Comparison of ENCODE assay signal across 14 mouse cellular contexts in genomic region chr3:101749031-101749632, GRCm38 (mm10).
DNase-seq lines count a peak whose midpoint lies in the region; ATAC-seq lines count a peak whose summit lies in the region.
"Had no signal": no experiment of that assay in that cellular context is flagged by ENCODE, and none has a peak within 500 bp of the region (broad histone marks: within the 10 kb centered on the region; RNA-seq: fewer than 3 reads in every experiment).

No protein-coding gene starts in this region.

- H3K27ac ChIP-seq in hindbrain, embryonic 14.5 days, result no peak overlapping the region
- H3K27ac ChIP-seq in hindbrain, embryonic 10.5 days, result no peak overlapping the region
- H3K27ac ChIP-seq in neural tube, embryonic 13.5 days (replicated peaks), result no peak overlapping the region
- H3K27ac ChIP-seq: embryonic facial prominence, embryonic 13.5 days; layer of hippocampus, adult 2 months; macrophage had no signal

- DNase-seq in hindbrain, embryonic 14.5 days (ENCODE audit: low spot score), result no peak
- DNase-seq in hindbrain, embryonic 10.5 days (ENCODE audit: low spot score), result no peak
- no peak for DNase-seq in neural tube, embryonic 10.5 days (ENCODE audit: extremely low spot score, low spot score)
- peak; percentile 57 for DNase-seq in right cerebral cortex, adult 18-20 months
- no peak for DNase-seq in adrenal gland, postnatal 4 days (ENCODE audit: low spot score in 2 of 2)
- DNase-seq in B cell, adult 2 months, result no peak
- DNase-seq: adrenal gland, postnatal 14 days; lung, adult 2 months; thymus, postnatal 4 days had no signal

- H3K4me2 ChIP-seq in hindbrain, embryonic 14.5 days (replicated peaks), result no peak overlapping the region
- H3K4me2 ChIP-seq in neural tube, embryonic 13.5 days, result no peak overlapping the region
- H3K4me2 ChIP-seq: embryonic facial prominence, embryonic 13.5 days had no signal

- no peak overlapping the region for H3K4me3 ChIP-seq in hindbrain, embryonic 14.5 days (replicated peaks; ENCODE audit: low read length)
- H3K4me3 ChIP-seq in hindbrain, embryonic 10.5 days, result no peak overlapping the region
- no peak overlapping the region for H3K4me3 ChIP-seq in neural tube, embryonic 13.5 days
- H3K4me3 ChIP-seq: embryonic facial prominence, embryonic 13.5 days; layer of hippocampus, adult 2 months had no signal

- H3K36me3 ChIP-seq in hindbrain, embryonic 14.5 days (replicated peaks; ENCODE audit: control insufficient read depth, insufficient read depth), result no peaks in the 10 kb centered on the region
- no peaks in the 10 kb centered on the region for H3K36me3 ChIP-seq in hindbrain, embryonic 10.5 days
- no peaks in the 10 kb centered on the region for H3K36me3 ChIP-seq in neural tube, embryonic 13.5 days
- H3K36me3 ChIP-seq: embryonic facial prominence, embryonic 13.5 days; G1E had no signal

- H3K9me3 ChIP-seq in hindbrain, embryonic 14.5 days (ENCODE audit: control insufficient read depth, low read length), result no peaks in the 10 kb centered on the region
- peaks cover 5% of the 10 kb centered on the region; the same call in 1 of the 2 replicates for H3K9me3 ChIP-seq in hindbrain, embryonic 10.5 days
- H3K9me3 ChIP-seq in neural tube, embryonic 13.5 days, result no peaks in the 10 kb centered on the region
- H3K9me3 ChIP-seq: embryonic facial prominence, embryonic 13.5 days; G1E had no signal

- 63% methylated on average over 3 of the region's 3 CpGs for WGBS in hindbrain, embryonic 14.5 days
- 85% methylated on average over 3 of the region's 3 CpGs for WGBS in hindbrain, embryonic 10.5 days
- 70% methylated on average over 3 of the region's 3 CpGs for WGBS in neural tube, embryonic 13.5 days

- no peak overlapping the region for H3K9ac ChIP-seq in hindbrain, embryonic 14.5 days
- H3K9ac ChIP-seq in neural tube, embryonic 13.5 days, result no peak overlapping the region
- H3K9ac ChIP-seq: embryonic facial prominence, embryonic 13.5 days had no signal

- no peaks in the 10 kb centered on the region for H3K27me3 ChIP-seq in hindbrain, embryonic 14.5 days (ENCODE audit: control insufficient read depth, insufficient read depth, low read length)
- H3K27me3 ChIP-seq in hindbrain, embryonic 10.5 days (ENCODE audit: insufficient read depth, poor library complexity, severe bottlenecking), result no peaks in the 10 kb centered on the region
- H3K27me3 ChIP-seq in neural tube, embryonic 13.5 days, result no peaks in the 10 kb centered on the region
- H3K27me3 ChIP-seq: embryonic facial prominence, embryonic 13.5 days had no signal

- no peaks in the 10 kb centered on the region; the same call in 1 of the 2 replicates for H3K4me1 ChIP-seq in hindbrain, embryonic 14.5 days (replicated peaks; ENCODE audit: control insufficient read depth, insufficient read depth, low read length)
- 0 out of 2 replicates have a peak, but pooled peaks cover 9% of the 10 kb centered on the region for H3K4me1 ChIP-seq in hindbrain, embryonic 10.5 days (replicated peaks)
- no peaks in the 10 kb centered on the region; the same call in 1 of the 2 replicates for H3K4me1 ChIP-seq in neural tube, embryonic 13.5 days (replicated peaks)
- H3K4me1 ChIP-seq: embryonic facial prominence, embryonic 13.5 days had no signal

- ATAC-seq in hindbrain, embryonic 14.5 days (ENCODE audit: low FRiP score), result 0 out of 2 replicates have a peak, but pooled peaks have one; percentile 59
- ATAC-seq in neural tube, embryonic 13.5 days (ENCODE audit: low read depth), result 0 out of 2 replicates have a peak, but pooled peaks have one; percentile 23
